Mouse (Mus musculus): ENCODE results near the gene Arhgef3. TPM values are rescaled to one million over a fixed set of nuclear protein-coding genes. Genes with fewer than 3 reads are reported as not detected.

The Arhgef3 gene
- total RNA-seq, 1 experiment, result 7.6 TPM

DNA sequence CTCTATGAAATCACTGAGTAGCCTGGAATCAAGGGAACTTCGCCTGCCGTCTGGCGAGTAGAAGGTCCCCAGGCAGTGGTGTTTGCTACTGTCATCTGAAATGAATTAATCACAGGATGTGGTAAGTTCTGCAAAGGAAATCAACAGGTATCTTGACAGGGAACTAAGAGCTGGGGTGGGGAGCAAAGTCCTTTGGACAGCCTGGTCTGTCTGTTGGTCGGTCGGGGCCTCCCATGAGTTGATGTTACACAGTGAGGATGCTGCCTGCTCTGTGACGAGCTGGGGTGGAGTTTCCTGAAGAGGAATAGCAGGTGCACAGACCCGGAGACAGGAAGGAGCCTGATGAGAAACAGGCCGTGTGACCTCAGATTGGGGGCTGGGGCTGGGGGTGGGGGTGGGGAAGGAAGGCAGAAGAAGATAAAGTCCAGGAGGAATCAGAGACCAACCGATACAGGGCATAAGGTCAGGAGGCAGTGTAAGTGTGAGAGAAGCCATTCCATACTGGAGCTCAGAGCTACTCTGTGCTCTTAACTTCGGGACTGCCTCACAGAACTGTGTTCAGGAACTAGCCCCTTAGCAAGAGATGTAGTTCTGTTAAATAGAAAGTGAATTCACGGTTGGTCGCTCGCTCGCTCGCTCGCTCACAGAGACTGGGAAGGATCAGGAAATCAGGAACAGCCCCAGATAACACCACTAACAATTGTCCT, 114.9 kb downstream of the Arhgef3 start:
- TF ChIP-seq ZNF384 (IDR thresholded peaks at IDR 0.05; ENCODE audit: low read depth, low read length) (no peak), ZC3H11A (IDR thresholded peaks at IDR 0.05; ENCODE audit: borderline replicate concordance, low read depth, low read length) (no peak), HCFC1 (IDR thresholded peaks at IDR 0.05; ENCODE audit: borderline replicate concordance, insufficient read depth, low read length) (no peak), MAFK (IDR thresholded peaks at IDR 0.05; ENCODE audit: insufficient read depth, low read depth, low read length) (no peak), CHD2 (IDR thresholded peaks at IDR 0.05; ENCODE audit: low read depth, low read length) (no peak)
- Histone ChIP-seq H3K9me3 (ENCODE audit: control insufficient read depth, insufficient read depth, low read depth, low read length) (no peaks in the 10 kb centered on the region), H3K9ac (ENCODE audit: insufficient read depth, low read depth, low read length, poor library complexity, severe bottlenecking) (no peak overlapping the region), H3K36me3 (ENCODE audit: control insufficient read depth, insufficient read depth, low read length, poor library complexity, severe bottlenecking) (no peaks in the 10 kb centered on the region), H3K4me1 (ENCODE audit: control insufficient read depth in 2 of 2, insufficient read depth in 2 of 2, low read length in 2 of 2, poor library complexity in 1 of 2) (peaks cover 3 to 11% of the 10 kb centered on the region in 2 experiments), H3K27ac (ENCODE audit: insufficient read depth, low read depth, low read length, poor library complexity, severe bottlenecking) (no peak overlapping the region), H3K4me3 (ENCODE audit: insufficient read depth in 1 of 2, low read depth in 1 of 2, low read length in 2 of 2, poor library complexity in 1 of 2, severe bottlenecking in 1 of 2) (no peak overlapping the region)
- in situ Hi-C loops (cut with MboI; ENCODE audit: low sequenced_read_pairs in 2 of 2, unreplicated experiment in 2 of 2), result no loop called here
- DNase-seq (ENCODE audit: low read depth, low spot score), result no peak

DNA sequence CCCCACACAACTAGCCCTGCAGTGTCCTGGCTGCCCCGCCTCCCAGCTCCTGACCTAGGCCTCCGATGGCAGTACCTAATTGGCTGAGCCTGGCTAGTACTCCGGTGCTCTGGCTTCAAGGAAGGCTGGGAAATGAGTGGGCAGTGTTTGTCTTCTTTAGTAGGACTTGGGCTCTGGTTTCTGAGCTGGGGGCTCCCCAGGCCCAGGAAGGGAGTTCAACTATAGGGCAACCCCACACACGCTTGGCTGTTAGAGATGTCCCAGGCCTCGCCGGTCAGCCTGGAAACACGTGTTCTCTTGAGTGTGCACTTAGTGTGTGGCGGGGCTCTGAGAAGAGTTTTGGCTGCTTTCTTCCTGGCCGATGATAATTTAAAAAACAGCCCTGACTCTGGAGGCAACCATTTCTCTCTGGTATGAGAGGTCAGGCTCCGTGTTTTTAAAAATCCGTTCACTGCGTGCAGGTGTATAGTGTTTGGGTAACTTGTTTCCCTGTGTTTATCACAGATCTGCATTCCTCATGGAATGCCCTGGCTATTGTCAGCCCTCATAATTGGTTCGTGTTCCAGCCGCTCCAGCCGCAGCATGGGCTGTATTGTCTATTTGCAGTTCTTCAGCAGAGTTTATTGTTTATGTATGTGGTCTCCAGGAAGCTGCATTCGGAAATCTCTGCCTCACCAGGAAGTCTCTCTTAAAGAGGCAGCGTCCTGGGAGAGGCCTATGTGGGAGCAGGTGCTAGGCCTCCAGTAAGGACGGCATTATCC, 115.7 kb downstream of the Arhgef3 start:
- no peaks in the 10 kb centered on the region for H3K36me3 ChIP-seq (ENCODE audit: control insufficient read depth, insufficient read depth, low read length, poor library complexity, severe bottlenecking)
- in situ Hi-C loops (cut with MboI; ENCODE audit: low sequenced_read_pairs in 2 of 2, unreplicated experiment in 2 of 2), result no loop called here
- TF ChIP-seq ZC3H11A (IDR thresholded peaks at IDR 0.05; ENCODE audit: borderline replicate concordance, low read depth, low read length) (no peak), MAFK (IDR thresholded peaks at IDR 0.05; ENCODE audit: insufficient read depth, low read depth, low read length) (no peak), CHD2 (IDR thresholded peaks at IDR 0.05; ENCODE audit: low read depth, low read length) (no peak), HCFC1 (IDR thresholded peaks at IDR 0.05; ENCODE audit: borderline replicate concordance, insufficient read depth, low read length) (no peak), ZNF384 (IDR thresholded peaks at IDR 0.05; ENCODE audit: low read depth, low read length) (no peak)
- H3K9me3 ChIP-seq (ENCODE audit: control insufficient read depth, insufficient read depth, low read depth, low read length), result no peaks in the 10 kb centered on the region
- H3K4me1 ChIP-seq (ENCODE audit: control insufficient read depth in 2 of 2, insufficient read depth in 2 of 2, low read length in 2 of 2, poor library complexity in 1 of 2), result peaks cover 3 to 11% of the 10 kb centered on the region in 2 experiments
- H3K27ac ChIP-seq (ENCODE audit: insufficient read depth, low read depth, low read length, poor library complexity, severe bottlenecking), result no peak overlapping the region
- no peak overlapping the region for H3K4me3 ChIP-seq (ENCODE audit: insufficient read depth in 1 of 2, low read depth in 1 of 2, low read length in 2 of 2, poor library complexity in 1 of 2, severe bottlenecking in 1 of 2)
- no peak for DNase-seq (ENCODE audit: low read depth, low spot score)
- 0 out of 2 replicates have a peak overlapping the region, but pooled peaks have one; percentile 1 for H3K9ac ChIP-seq (ENCODE audit: insufficient read depth, low read depth, low read length, poor library complexity, severe bottlenecking)

DNA sequence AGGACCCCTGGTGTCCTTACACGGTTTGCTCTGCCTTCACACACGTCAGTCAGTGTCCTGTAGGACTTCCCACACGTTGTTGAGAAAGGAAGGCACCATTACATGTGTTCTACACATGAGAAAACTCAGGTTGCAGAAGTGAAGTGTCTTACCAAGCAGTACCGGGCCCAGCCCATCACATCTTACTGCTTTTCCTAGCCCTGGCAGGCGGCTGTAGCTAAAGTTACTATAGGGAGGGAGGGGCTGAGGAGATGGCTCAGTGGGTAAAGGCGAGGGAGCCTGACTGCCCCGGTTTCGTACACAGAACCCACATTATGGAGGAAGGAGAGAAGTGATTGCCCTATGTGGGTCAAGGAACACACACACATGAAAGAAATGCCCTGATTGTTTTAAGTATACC, 116.8 kb downstream of the Arhgef3 start:
- no peak for TF ChIP-seq ZC3H11A (IDR thresholded peaks at IDR 0.05; ENCODE audit: borderline replicate concordance, low read depth, low read length)
- TF ChIP-seq CHD2 (IDR thresholded peaks at IDR 0.05; ENCODE audit: low read depth, low read length), result no peak
- TF ChIP-seq HCFC1 (IDR thresholded peaks at IDR 0.05; ENCODE audit: borderline replicate concordance, insufficient read depth, low read length), result no peak
- no peak for TF ChIP-seq MAFK (IDR thresholded peaks at IDR 0.05; ENCODE audit: insufficient read depth, low read depth, low read length)
- TF ChIP-seq ZNF384 (IDR thresholded peaks at IDR 0.05; ENCODE audit: low read depth, low read length), result no peak
- H3K27ac ChIP-seq (ENCODE audit: insufficient read depth, low read depth, low read length, poor library complexity, severe bottlenecking), result no peak overlapping the region
- in situ Hi-C loops (cut with MboI; ENCODE audit: low sequenced_read_pairs in 2 of 2, unreplicated experiment in 2 of 2), result no loop called here
- H3K4me1 ChIP-seq (ENCODE audit: control insufficient read depth in 2 of 2, insufficient read depth in 2 of 2, low read length in 2 of 2, poor library complexity in 1 of 2), result peaks cover 3 to 13% of the 10 kb centered on the region in 2 experiments; a peak in 3 of 4 replicates
- DNase-seq (ENCODE audit: low read depth, low spot score), result no peak
- no peak overlapping the region for H3K9ac ChIP-seq (ENCODE audit: insufficient read depth, low read depth, low read length, poor library complexity, severe bottlenecking)
- no peaks in the 10 kb centered on the region for H3K36me3 ChIP-seq (ENCODE audit: control insufficient read depth, insufficient read depth, low read length, poor library complexity, severe bottlenecking)
- H3K9me3 ChIP-seq (ENCODE audit: control insufficient read depth, insufficient read depth, low read depth, low read length), result no peaks in the 10 kb centered on the region
- no peak overlapping the region for H3K4me3 ChIP-seq (ENCODE audit: insufficient read depth in 1 of 2, low read depth in 1 of 2, low read length in 2 of 2, poor library complexity in 1 of 2, severe bottlenecking in 1 of 2)

DNA sequence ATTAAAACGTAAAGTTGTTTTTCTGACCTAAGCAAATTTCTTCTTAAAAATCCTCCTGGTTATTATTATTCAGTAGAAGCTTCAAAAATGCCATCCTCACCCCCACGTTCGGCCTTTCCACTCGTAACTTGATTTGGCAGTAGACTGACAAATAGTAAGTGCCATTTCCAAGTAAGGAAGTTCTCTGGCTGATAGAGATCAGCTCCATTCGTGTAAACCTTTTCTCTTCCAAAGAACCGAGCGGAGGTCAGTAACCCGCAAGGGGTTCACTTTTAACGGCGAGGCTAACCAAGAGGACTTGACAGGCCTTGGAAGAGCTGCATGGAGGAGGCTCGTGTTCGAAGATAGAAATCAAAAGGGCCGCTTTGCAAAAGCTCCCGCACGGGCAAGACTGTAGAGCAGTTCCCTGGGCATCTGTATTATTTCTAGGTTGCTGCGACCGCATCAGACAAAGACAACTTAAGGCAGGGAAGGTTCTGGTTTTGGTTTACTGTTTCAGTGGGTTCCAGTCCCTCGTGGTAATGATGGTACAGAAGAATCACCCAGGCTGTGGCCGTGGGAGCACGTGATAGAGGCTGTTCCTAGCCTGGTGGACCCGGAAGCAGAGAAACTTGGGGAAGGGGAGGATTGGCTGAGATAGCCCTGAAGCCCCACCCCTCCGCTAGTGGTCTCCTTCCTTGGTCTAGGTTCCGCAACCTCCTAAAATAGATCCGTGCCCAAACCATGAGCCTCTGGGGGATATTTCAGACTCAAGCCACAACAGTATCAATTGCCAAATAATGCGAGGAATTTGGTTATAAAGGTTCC, 117.5 kb downstream of the Arhgef3 start:
- Histone ChIP-seq H3K4me3 (ENCODE audit: insufficient read depth in 1 of 2, low read depth in 1 of 2, low read length in 2 of 2, poor library complexity in 1 of 2, severe bottlenecking in 1 of 2) (no peak overlapping the region), H3K9ac (ENCODE audit: insufficient read depth, low read depth, low read length, poor library complexity, severe bottlenecking) (no peak overlapping the region), H3K36me3 (ENCODE audit: control insufficient read depth, insufficient read depth, low read length, poor library complexity, severe bottlenecking) (no peaks in the 10 kb centered on the region), H3K4me1 (ENCODE audit: control insufficient read depth in 2 of 2, insufficient read depth in 2 of 2, low read length in 2 of 2, poor library complexity in 1 of 2) (peaks cover 3 to 13% of the 10 kb centered on the region in 2 experiments; a peak in 3 of 4 replicates), H3K27ac (ENCODE audit: insufficient read depth, low read depth, low read length, poor library complexity, severe bottlenecking) (no peak overlapping the region), H3K9me3 (ENCODE audit: control insufficient read depth, insufficient read depth, low read depth, low read length) (no peaks in the 10 kb centered on the region)
- in situ Hi-C loops (cut with MboI; ENCODE audit: low sequenced_read_pairs in 2 of 2, unreplicated experiment in 2 of 2), result no loop called here
- TF ChIP-seq ZC3H11A (IDR thresholded peaks at IDR 0.05; ENCODE audit: borderline replicate concordance, low read depth, low read length) (no peak), ZNF384 (IDR thresholded peaks at IDR 0.05; ENCODE audit: low read depth, low read length) (no peak), HCFC1 (IDR thresholded peaks at IDR 0.05; ENCODE audit: borderline replicate concordance, insufficient read depth, low read length) (no peak), CHD2 (IDR thresholded peaks at IDR 0.05; ENCODE audit: low read depth, low read length) (no peak), MAFK (IDR thresholded peaks at IDR 0.05; ENCODE audit: insufficient read depth, low read depth, low read length) (no peak)
- DNase-seq (ENCODE audit: low read depth, low spot score), result no peak

All from ES-E14 (cell line).